Mouse (Mus musculus) hindbrain, postnatal 0 days (tissue): ENCODE measurements around the gene Gnb4. TPM values are rescaled to one million over a fixed set of nuclear protein-coding genes. Genes with fewer than 3 reads are reported as not detected.

ENCODE experiments used
- ATAC-seq: fragments of 200-750 bp; cut with Nextera tagmentation; 2 replicates; pipeline ENCODE4 v1.8.0; 2017; ENCODE audit warnings: mild to moderate bottlenecking, moderate TSS enrichment, moderate library complexity
- DNase-seq: peaks from one replicate; pipeline ENCODE4 v3.0.0-alpha.2; 2015; ENCODE audit warnings: low spot score
- H3K27ac ChIP-seq: fragments of 300-500 bp; sonication (generic); 2 replicates; pipeline ENCODE4 v1.5.1; 2014; ENCODE audit warnings: mild to moderate bottlenecking
- H3K27me3 ChIP-seq: fragments of 300-500 bp; sonication (generic); 2 replicates; pipeline ENCODE4 v1.6.1; 2014; ENCODE audit warnings: low read length, mixed read lengths; ENCODE audit not compliant: insufficient read depth
- H3K36me3 ChIP-seq: fragments of 300-500 bp; sonication (generic); 2 replicates; pipeline ENCODE4 v1.6.1; 2014; ENCODE audit warnings: low read length, mixed read lengths; ENCODE audit not compliant: insufficient read depth
- H3K4me1 ChIP-seq: fragments of 300-500 bp; sonication (generic); 2 replicates; pipeline ENCODE4 v1.6.1; 2014; ENCODE audit warnings: antibody characterized with exemption, low read length, mixed read lengths; ENCODE audit not compliant: insufficient read depth
- H3K4me2 ChIP-seq: fragments of 300-500 bp; sonication (generic); 2 replicates; pipeline ENCODE4 v1.6.1; 2014; ENCODE audit warnings: low read depth, mild to moderate bottlenecking, low read length, moderate library complexity, mixed read lengths
- H3K4me3 ChIP-seq: fragments of 300-500 bp; sonication (generic); 2 replicates; pipeline ENCODE4 v1.5.1; 2014; ENCODE audit warnings: low read length
- H3K9ac ChIP-seq: fragments of 300-500 bp; sonication (generic); replicated peaks from 2 replicates; pipeline ENCODE4 v1.6.1; 2014; ENCODE audit warnings: mild to moderate bottlenecking, low read length, moderate library complexity, mixed read lengths
- H3K9me3 ChIP-seq: fragments of 300-500 bp; sonication (generic); 2 replicates; pipeline ENCODE4 v1.6.1; 2016; ENCODE audit warnings: low read length, mixed read lengths
- CTCF ChIP-seq: IDR thresholded peaks from 2 replicates; pipeline ENCODE4 v1.5.1; 2016; ENCODE audit warnings: antibody characterized with exemption, control low read depth, low read depth
- WGBS: fragments of 180-500 bp; shearing (Covaris S2); extraction: QIAGEN DNeasy Blood & Tissue Kit; methylation state at CpG from one replicate; pipeline ENCODE4 v1.1.7; 2014; 5-methylcytosine and 5-hydroxymethylcytosine counted together
- polyA plus RNA-seq: library from polyadenylated mRNA; unstranded; fragments of >200 nt; fragmentation: Nextera tagmentation; extraction: Ambion mirVana; gene quantifications from 2 replicates; pipeline ENCODE4 v1.2.1, GENCODE M21; 2015
- total RNA-seq: library from RNA; depleted of rRNA; stranded (reverse); fragments of >200 nt; gene quantifications from 2 replicates; pipeline ENCODE4 v1.2.3, GENCODE M21; 2014

Gene Gnb4
- total and polyA plus RNA-seq, 2 experiments from 2014 or later, result 123 to 124 TPM

GRCm38 (mm10) chr3:32575151-32575550, 41.2 kb downstream of the Gnb4 start:
- H3K4me2 ChIP-seq, result no peak overlapping the region
- no peak overlapping the region for H3K27ac ChIP-seq
- H3K4me1 ChIP-seq, result no peaks in the 10 kb centered on the region
- H3K36me3 ChIP-seq, result peaks cover 40% of the 10 kb centered on the region; the same call in 1 of the 2 replicates
- no peak overlapping the region for H3K9ac ChIP-seq
- no peak overlapping the region for H3K4me3 ChIP-seq
- DNase-seq, result no peak
- 94% methylated on average over 3 of the region's 3 CpGs for WGBS
- H3K9me3 ChIP-seq, result no peaks in the 10 kb centered on the region
- ATAC-seq, result no peak
- no peak for TF ChIP-seq CTCF
- no peaks in the 10 kb centered on the region for H3K27me3 ChIP-seq

GRCm38 (mm10) chr3:32573881-32574280, 42.5 kb downstream of the Gnb4 start:
- no peak overlapping the region for H3K9ac ChIP-seq
- DNase-seq, result no peak
- TF ChIP-seq CTCF, result no peak
- H3K27ac ChIP-seq, result no peak overlapping the region
- no peaks in the 10 kb centered on the region for H3K4me1 ChIP-seq
- H3K36me3 ChIP-seq, result peaks cover 50% of the 10 kb centered on the region; the same call in 1 of the 2 replicates
- WGBS, result 45% methylated on average over 9 of the region's 9 CpGs
- ATAC-seq, result no peak
- no peaks in the 10 kb centered on the region for H3K9me3 ChIP-seq
- H3K4me3 ChIP-seq, result no peak overlapping the region
- no peaks in the 10 kb centered on the region for H3K27me3 ChIP-seq
- H3K4me2 ChIP-seq, result no peak overlapping the region

- no peak for ATAC-seq
Measured at GRCm38 (mm10) chr3:32573086-32573485, 43.3 kb downstream of the Gnb4 start.

GRCm38 (mm10) chr3:32563401-32563800, 53.0 kb downstream of the Gnb4 start:
- no peak for TF ChIP-seq CTCF
- DNase-seq (no peak), ATAC-seq (no peak)
- WGBS, result 91% methylated on average over 6 of the region's 6 CpGs
- H3K4me1 ChIP-seq, result no peaks in the 10 kb centered on the region
- H3K9ac ChIP-seq, result no peak overlapping the region
- no peak overlapping the region for H3K4me3 ChIP-seq
- H3K36me3 ChIP-seq, result peaks cover 49% of the 10 kb centered on the region
- H3K4me2 ChIP-seq, result no peak overlapping the region
- H3K9me3 ChIP-seq, result no peaks in the 10 kb centered on the region
- H3K27ac ChIP-seq, result no peak overlapping the region
- no peaks in the 10 kb centered on the region for H3K27me3 ChIP-seq

More at GRCm38 (mm10) chr3:32573086-32573485, 43.3 kb downstream of the Gnb4 start:
- DNase-seq, result no peak
- Histone ChIP-seq H3K9ac (no peak overlapping the region), H3K27me3 (no peaks in the 10 kb centered on the region), H3K4me1 (no peaks in the 10 kb centered on the region), H3K4me2 (no peak overlapping the region), H3K27ac (no peak overlapping the region), H3K4me3 (no peak overlapping the region), H3K36me3 (peaks cover 58% of the 10 kb centered on the region; the same call in 1 of the 2 replicates), H3K9me3 (no peaks in the 10 kb centered on the region)
- 78% methylated on average over 2 of the region's 2 CpGs for WGBS
- TF ChIP-seq CTCF, result no peak

- H3K27me3 ChIP-seq, result no peaks in the 10 kb centered on the region
- H3K4me1 ChIP-seq, result no peaks in the 10 kb centered on the region
- H3K4me2 ChIP-seq, result no peak overlapping the region
- no peak overlapping the region for H3K4me3 ChIP-seq
- ATAC-seq, result no peak
- peak; percentile 51 for TF ChIP-seq CTCF
- H3K9me3 ChIP-seq, result no peaks in the 10 kb centered on the region
- H3K27ac ChIP-seq, result no peak overlapping the region
- peaks cover 30% of the 10 kb centered on the region for H3K36me3 ChIP-seq
- 95% methylated on average over 1 of the region's 1 CpGs for WGBS
- peak; percentile 27 for DNase-seq
- H3K9ac ChIP-seq, result no peak overlapping the region
Measured at GRCm38 (mm10) chr3:32553061-32553460, 63.3 kb downstream of the Gnb4 start.

- no peak for DNase-seq
- no peak overlapping the region for H3K9ac ChIP-seq
- TF ChIP-seq CTCF, result no peak
- H3K4me3 ChIP-seq, result no peak overlapping the region
- 97% methylated on average over 5 of the region's 5 CpGs for WGBS
- peaks cover 29% of the 10 kb centered on the region; the same call in 1 of the 2 replicates for H3K36me3 ChIP-seq
- H3K4me1 ChIP-seq, result no peaks in the 10 kb centered on the region
- H3K4me2 ChIP-seq, result no peak overlapping the region
- ATAC-seq, result no peak
- H3K27ac ChIP-seq, result peak overlapping the region; percentile 60
- H3K9me3 ChIP-seq, result no peaks in the 10 kb centered on the region
- H3K27me3 ChIP-seq, result no peaks in the 10 kb centered on the region
Measured at GRCm38 (mm10) chr3:32538091-32538490, 78.3 kb downstream of the Gnb4 start.

- H3K9me3 ChIP-seq, result no peaks in the 10 kb centered on the region
- H3K27ac ChIP-seq, result peak overlapping the region; percentile 60
- peaks cover 24% of the 10 kb centered on the region; the same call in 1 of the 2 replicates for H3K36me3 ChIP-seq
- H3K4me2 ChIP-seq, result no peak overlapping the region
- H3K4me1 ChIP-seq, result no peaks in the 10 kb centered on the region
- DNase-seq (peak; percentile 77), ATAC-seq (peak; percentile 92)
- WGBS, result 22% methylated on average over 1 of the region's 1 CpGs
- H3K27me3 ChIP-seq, result no peaks in the 10 kb centered on the region
- TF ChIP-seq CTCF, result no peak
- no peak overlapping the region for H3K4me3 ChIP-seq
- no peak overlapping the region for H3K9ac ChIP-seq
Measured at GRCm38 (mm10) chr3:32537556-32537955, 78.8 kb downstream of the Gnb4 start.
